Mouse (Mus musculus) frontal cortex, postnatal 25 days (tissue): Measurements from ENCODE around the gene Snx27.

Experiments used
- DNase-seq, 2 experiments: peaks; one replicate each; pipeline ENCODE4 v3.0.0; 2022; ENCODE audit warnings: low spot score in 2 of 2

Snx27 gene

DNA sequence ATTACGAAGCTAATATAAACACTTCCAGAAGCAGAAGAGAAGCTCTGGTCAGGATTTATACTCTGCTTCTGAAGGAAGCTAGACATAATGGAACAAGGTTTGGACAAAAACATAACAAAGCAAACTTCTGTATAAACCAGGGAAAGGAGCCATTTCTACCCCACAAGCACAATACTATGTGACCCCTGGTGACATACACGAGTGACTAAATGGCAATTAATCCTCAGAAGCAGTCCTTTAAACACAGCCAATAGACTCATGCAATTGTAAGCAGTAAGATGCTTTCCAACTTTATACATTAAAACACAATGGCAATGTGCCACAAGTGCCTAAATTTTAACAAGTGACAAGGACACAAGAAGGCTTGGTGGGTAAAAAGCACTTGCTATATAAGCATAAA, 15.3 kb downstream of the Snx27 start:
- no peak for DNase-seq

DNA sequence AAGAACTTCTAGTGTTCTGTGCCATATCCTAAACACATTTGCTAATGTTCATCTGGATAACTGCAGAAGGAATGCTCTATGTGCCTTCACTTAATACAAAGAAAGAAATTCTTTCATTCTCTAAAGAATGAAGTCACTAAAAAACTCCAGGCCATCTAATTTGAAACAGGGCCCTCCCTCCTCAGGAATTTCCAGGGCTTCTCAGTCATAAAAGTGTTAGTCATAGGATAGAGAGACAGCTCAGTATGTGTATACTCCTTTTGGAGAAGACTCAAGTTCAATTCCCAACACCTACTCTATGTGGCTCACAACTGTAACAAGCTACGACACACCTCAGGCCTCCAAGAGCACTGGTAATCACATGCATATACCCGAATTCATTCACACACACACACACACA, 17.0 kb downstream of the Snx27 start:
- no peak for DNase-seq

DNA sequence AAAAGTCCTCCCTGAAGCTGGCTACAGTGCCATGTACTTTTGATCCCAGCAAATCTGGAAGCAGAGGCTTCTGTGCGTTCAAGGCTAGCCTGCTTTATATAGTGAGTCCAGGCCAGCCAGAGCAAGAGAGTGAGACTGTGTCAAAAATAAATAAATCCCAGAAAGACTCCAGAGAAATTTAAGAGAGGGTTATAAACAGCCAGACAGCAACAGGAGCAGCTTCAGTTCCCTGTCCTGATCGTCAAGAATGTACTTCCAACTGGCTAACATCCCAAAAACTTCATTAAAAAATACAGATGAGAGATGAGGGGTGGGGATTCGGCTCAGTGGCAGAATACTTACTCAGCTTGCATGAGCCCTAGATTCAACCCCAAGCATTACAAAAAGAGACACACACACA, 17.4 kb downstream of the Snx27 start:
- DNase-seq, result no peak

DNA sequence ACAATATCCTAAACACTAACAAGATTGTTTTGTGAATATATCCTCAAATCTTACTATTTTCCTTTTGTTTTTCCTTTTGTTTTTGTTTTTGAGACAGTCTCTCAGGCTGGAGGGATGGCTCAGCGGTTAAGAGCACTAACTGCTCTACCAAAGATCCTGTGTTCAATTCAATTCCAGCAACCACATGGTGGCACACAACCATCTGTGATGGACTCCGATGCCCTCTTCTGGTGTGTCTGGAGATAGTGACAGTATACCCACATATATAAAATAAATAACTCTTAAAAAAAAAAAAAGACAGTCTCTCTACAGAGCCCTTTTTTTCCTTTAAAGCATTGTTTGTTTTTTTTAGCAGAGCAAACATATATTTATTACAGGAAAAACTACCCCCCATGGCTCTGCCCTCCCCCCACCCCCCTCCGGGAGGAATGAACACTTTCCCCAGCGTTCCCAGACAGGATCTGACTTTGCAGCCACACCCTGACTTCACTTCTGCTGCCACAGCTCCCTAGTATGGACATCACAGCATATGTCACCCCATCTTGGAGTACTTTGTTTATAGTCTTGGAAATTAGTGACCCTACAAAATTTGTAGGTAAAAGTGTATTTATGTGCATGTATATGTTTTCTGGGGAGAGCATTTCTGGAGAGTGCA, 18.0 kb downstream of the Snx27 start:
- DNase-seq, result no peak

DNA sequence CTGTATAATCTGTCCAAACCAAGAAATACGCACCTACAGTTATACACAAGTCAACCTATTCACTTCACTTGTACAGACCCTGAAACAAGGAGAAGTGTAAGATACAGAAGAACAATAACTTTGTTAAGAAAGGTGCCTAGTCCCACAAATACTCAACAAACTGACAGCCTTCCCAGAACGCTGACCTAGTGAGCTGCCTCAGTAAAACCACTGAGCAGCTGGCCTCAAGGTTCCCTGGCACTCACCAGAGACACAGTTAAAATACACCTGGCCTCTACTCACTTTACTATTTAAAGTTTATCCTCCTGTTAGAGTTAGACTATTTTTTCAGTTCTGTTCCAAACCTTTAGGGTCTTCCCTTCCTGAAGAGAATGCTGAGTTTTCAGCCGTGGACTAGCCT, 19.4 kb downstream of the Snx27 start:
- DNase-seq, result no peak

DNA sequence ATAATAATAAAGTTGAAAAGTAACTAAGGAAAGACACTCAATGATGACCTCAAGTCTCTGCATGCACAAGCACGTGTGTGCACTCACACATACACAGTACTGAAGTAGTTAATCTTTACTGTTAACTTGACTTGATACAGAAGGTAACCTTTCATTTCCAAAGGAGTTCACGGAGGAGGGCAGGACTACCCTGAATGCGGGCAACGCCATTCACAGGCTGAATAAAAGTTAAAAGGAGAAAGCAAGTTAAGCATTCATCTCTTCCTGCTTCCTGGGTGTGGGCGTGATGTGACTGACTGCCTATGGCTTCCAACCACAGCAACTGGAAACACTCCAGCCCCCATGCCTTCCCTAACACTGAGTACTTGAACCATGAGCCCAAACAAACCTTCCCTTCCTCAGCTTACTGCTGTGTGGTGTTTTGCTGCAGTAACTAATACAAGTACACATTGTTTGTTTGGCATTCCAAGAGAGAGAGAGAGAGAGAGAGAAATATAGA, 22.5 kb downstream of the Snx27 start:
- no peak for DNase-seq

DNA sequence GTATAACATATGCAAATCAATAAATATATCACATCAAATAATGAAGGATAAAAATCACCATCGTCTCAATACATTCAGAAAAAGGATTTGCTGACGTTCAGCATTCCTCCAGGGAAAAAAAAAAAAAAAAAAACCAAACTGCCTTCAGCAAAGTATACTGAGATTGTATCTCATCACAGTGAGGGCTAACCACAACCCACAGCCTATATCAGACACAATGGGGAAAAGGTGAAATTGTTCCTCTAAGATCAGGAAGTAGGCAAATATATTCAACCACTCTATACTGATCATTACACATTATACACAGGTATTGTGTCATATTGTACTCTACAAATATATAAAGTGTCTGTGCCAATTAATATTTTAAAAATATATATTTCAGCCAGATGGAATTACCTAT, 33.5 kb downstream of the Snx27 start:
- DNase-seq, result no peak

DNA sequence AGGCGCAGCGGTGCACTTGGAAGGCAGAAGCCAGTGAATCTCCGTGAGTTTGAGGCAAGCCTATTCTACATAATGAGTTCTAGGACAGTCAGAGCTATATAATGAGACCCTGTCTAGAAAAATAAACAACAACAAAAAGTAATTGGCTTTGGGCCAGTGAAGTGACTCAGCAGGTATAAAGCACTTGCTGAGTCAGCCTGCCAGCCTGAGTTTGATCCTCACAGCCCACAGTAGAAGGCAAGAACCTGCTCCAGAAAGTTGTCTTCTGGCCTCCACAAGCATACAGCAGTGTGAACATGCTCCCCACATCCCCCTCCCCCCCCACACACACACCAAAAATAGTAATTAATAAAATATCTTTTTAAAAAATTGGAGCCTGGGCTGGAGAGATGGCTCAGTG, 45.3 kb downstream of the Snx27 start:
- no peak for DNase-seq

DNA sequence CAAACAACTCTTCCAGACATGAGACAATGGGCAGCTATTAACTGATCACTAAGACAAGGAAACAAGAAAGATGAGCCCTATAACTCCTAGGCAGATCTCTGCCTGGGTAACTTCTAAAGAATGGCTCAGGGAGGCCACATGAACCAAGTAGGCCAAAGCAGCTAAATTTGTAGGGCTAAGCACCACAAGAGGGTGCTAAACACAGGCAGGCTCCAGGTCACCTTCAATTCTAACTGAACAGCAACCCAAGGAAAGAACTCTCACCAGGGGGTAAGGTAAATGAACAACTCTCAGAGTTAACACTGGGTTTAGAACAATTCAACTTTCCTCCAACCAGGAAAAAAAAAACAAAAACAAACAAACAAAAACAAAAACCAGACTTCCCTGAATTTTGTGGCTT, 48.5 kb downstream of the Snx27 start:
- no peak for DNase-seq

DNA sequence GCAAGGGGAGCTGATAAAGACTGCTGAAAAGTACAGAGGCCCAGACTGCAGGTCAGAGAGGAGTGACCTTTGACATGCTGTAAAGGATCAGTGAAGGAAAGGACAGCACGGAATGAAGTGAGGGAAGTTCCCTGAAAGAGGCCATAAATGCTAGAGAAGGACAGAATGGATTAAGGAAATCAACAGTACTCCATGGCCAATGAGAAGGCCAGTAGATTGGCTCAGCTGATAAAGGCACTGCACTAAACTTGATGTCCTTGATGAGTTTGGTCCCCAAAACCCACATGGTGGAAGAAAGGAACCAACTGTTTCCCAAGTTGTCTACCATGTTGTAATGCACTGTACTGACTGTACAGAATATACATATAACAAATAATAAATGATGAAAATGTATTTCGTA, 55.8 kb downstream of the Snx27 start:
- no peak for DNase-seq

DNA sequence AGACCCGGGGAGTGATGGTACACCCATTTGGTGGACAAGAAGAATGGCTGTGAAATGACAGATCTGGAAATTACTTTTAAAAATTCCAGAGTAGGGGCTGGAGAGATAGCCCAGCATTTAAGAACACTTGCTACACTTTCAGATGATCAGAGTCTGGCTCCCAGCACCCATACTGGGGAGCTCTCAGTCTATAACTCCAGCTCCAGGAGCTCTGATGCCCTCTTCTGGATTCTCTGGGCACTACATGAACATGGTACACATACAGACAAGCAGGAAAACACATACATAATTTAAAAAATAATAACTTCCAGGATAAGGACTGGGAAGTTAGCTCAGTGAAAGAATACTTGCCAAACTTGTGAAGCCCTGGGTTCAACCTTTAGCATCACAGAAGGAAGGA, 75.9 kb downstream of the Snx27 start:
- no peak for DNase-seq

DNA sequence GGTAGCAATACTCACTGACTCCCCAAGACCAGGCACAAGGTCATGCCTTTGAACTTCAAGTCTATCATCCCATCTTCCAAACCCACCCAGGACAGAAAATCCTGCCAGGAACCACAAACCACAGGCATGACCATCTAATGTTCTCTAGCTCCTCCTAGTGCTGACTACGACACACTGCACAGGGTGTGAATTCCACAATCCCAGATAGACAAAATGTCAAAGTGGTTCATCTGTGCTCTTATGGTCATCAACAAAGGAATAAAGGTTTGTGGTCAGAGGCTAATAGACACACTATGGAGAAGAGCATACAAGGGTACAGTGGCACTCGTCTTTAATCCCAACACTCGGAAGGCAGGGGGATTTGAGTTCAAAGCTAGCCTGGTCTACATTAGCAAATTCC, 80.3 kb downstream of the Snx27 start:
- DNase-seq, result no peak

DNA sequence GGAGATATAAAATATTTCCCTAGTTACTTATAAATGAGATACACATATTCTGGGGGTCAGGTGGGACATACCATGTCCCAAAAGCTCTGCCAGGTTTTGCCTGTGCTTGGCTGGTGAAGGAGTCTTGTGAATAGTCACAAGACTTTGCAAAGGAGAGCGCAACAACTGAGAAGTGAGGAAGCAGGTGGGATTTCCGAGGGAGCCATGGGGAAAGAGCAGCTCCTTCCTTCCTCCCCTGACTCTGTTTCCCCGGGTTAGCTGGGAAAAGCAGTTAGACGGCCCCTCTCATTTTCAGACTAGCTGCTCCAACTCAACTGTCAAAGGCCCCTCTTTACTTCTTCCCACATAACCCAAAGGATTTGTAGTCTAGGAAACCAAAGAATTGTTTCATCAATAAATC, 85.4 kb downstream of the Snx27 start:
- DNase-seq, result no peak

DNA sequence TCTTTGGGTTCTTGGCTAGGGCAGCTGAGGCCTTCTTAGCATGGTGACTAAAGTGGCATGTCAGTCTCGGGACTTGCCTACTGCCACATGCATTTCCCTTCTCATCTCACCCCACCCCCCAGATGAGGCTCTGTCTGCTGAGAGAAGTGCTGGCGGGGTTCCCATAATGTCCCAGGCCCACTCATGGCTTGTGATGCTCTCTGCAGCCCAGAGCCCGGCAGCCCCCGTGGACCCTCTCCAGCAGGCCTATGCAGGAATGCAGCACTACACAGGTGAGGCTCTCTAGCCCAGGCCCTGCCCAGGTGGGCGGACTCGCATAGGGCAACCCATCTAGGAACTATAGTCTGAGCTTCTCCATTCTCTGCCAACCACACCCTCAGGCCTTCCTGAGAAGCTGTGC, 94.9 kb downstream of the Snx27 start:
- DNase-seq, result peak in 1 of 2 experiments; percentile 35

DNA sequence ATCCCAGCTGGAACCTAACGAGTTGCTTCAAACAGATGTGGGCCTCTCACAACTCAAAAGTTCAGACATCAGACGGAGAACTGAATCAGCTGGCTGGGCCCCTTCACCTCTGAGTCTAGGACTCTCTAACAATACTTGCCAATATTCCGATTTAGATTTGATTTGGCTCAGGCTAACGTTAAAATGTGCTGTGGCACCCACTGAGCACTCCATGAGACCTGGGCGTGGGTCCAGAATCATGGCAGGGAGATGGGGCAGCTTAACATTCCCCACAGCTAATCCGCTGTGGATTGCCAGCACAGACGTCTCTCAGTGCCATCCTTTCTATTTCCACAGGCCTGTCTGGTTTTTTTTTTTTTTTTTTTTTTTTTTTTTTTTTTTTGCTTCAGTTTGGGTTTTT, 96.6 kb downstream of the Snx27 start:
- no peak for DNase-seq

DNA sequence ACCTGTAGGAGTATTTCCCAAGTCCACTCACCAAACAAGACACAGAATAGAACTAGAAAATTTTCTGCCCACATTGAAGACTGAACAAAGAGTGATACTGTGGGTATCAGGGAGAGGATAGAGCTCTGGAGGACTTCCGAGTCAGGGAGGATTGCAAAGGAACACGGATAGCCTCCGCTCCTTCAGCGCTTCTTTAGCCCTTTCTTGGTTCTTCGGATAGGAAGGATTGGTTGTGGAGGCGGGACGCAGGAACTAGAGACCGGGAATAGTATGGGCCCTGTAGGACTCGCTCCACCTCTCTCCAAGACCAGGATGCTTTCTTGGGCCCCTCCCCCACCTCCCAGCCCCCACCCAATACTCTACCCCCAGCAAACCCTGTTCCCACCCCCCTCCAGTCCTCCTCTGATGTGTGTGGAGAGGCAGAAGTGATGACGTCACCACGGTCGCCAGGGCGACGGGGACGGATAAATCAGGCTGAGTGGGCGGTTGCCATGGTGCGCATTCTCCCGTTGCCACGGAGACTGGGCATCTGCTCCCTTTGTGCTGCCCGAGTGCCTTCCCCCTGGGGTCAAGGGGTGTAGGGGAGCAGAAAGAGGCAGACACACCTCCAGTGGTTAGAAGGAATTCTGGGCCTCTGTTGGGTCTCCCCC, 98.6 kb downstream of the Snx27 start:
- peak; percentile 80 to 91 for DNase-seq

DNA sequence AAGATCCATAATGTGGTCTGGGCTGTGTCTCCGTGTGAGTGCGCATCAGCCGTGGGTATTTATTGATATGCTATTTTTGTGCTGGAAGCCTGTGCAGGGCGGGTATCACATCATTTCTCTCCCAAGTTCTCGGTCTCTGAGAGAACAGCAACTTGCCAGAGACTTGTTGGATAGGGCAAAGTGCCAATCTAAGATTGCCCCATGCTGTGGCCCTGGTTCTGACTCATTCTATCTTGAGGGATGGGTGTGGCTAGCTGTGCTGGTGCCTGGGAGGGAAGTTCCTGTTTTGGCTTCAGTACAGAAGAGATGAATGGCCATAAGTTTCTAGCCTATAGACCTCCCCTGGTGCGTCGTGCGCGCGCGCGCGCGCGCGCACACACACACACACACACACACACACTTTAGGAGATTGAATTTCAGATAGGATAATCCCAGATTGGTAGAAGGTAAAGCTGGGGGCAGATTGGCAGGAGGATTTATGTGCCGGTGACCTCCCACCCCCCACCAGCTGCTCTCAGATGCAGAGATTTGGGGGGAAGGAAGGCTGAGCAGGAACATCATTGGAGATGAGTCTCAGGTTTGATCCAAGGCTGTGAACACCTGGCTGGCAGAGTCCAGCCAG, 99.6 kb downstream of the Snx27 start:
- DNase-seq, result peak in 1 of 2 experiments; percentile 27

DNA sequence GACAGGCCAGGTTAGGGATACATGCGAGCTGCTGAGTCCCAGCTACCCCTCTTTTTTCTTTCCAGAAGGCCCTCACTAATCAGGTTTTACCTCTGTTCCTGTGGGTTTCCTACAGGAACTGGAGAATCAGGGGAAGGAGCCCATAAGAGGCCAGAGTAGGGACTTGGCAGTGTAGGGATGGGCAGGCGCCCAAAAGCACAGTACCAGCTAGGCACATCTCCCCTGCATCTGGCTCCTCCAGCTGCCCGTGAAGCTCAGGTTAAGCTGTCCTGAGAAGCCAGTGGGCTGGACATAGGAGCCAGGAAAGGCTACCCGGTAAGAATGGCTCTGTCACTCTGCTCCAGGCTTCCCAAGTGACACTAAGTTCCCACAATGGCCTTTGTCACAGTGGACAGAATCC, 101.1 kb downstream of the Snx27 start:
- DNase-seq, result no peak

DNA sequence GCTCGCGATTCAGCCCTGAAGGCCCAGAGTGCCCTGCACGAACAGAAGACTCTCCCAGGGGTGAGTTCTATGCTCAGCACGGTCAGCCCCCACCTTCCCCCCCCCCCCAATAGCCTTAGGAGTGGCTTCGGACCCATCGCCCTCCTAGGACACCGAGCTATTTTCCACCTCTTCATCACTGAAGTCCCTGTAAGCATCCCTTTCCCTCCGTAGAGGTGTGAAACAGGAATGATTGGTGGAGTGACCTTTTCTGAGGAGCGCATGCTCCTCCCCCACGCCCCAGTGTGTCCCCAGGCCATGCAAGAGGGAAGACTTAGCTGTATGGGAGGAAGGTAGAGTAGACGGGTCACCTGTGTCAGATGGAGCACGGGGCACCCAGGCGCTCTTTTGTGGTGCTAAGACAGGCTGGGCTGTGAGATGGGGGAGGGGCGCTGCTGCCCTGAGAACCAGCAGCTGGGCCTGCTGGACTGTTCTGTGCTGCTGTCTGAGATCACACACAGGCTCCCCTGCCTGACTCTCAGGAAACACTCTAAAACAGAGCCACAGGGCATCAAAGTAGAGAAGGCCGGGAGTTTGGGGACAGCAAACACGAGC, 102.1 kb downstream of the Snx27 start, which contains the start of gene Riiad1:
Riiad1 (minus strand) TSS at position 51 of the 594 bp plus-strand sequence.
- no peak for DNase-seq

DNA sequence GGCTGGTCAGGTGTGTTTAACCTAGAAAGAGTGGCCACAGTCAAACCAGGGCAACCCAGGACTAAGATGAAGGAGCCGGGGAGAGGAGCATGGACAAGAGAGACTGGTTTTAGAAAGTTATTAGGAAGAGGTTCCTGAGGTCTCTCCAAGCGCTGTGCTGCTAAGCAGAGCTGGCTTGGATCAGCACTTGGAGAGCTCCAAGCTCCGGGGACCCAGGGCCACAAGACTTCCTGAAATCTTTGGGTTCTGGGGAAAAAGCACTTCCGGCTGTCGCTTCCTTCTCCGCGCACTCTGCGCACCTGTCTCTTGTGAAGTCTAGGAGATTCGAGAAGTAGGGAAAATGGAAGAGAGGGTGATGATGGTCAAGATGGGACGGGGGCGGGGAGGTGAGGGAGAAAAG, 103.0 kb downstream of the Snx27 start:
- no peak for DNase-seq

DNA sequence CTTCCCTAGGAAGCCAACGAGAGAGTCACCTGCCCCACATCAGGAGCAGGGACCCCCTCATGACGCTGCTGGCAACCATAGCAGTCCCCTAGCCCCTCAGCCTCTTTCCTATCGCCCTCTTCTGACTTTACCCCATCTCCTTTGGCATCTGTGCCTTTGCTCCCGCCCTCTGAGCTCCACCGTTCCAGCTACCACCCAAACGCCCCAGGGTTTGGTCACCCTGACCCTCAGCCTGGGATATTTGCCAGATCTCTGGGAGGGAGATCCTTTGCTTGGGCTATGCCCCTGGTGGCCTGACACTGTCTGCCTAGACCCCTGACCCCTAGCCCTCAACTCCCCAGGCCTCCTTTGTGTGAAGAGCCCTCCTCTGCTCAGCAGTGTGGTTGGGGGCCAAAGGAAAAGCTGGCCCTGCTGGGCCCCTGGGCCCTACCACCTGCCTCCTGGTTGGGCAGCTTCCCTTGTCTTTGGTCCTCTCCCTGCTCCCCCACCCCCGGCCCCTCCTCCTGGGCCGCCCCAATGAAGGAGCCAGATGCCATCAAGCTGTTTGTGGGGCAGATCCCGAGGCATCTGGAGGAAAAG, 103.8 kb downstream of the Snx27 start:
- DNase-seq, result no peak

DNA sequence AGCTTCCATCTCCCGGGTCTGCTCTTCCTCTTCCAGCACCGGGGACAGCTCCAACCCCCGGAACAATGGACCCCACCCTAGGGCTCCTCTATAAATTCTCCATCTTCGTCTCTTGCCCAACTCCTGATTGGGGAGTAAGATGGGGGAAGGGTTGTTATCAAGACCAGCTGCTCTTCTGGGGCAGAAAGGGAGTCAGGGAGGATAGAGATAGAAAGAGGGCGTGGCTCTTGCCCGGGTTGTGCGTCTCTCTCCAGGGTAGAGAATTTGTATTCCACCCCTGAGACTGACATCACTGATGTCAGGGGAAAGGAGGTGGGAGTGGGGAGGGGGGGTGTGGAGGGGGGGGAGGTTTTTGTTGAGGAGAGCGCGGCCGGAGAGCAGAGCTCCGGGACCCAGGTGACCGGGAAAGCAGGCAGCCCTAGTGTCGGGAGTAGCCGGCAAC, 104.5 kb downstream of the Snx27 start, which contains the start of gene Celf3:
Celf3 (plus strand) TSS at position 315 of the 442 bp plus-strand sequence.
- no peak for DNase-seq
